Mouse (Mus musculus) fat pad, adult 2 months (tissue): ENCODE data around the gene Qrich2.
"Not testable (repeated sequence)": the region's sequence is repeated elsewhere in the genome, so short reads cannot be mapped to it uniquely, and the experiment has no call there.

Experiments
- DNase-seq: peaks from one replicate; pipeline ENCODE4 v3.0.0-alpha.2; 2011; ENCODE audit warnings: low read depth, low spot score; ENCODE audit errors: extremely low read depth

Gene Qrich2

DNA sequence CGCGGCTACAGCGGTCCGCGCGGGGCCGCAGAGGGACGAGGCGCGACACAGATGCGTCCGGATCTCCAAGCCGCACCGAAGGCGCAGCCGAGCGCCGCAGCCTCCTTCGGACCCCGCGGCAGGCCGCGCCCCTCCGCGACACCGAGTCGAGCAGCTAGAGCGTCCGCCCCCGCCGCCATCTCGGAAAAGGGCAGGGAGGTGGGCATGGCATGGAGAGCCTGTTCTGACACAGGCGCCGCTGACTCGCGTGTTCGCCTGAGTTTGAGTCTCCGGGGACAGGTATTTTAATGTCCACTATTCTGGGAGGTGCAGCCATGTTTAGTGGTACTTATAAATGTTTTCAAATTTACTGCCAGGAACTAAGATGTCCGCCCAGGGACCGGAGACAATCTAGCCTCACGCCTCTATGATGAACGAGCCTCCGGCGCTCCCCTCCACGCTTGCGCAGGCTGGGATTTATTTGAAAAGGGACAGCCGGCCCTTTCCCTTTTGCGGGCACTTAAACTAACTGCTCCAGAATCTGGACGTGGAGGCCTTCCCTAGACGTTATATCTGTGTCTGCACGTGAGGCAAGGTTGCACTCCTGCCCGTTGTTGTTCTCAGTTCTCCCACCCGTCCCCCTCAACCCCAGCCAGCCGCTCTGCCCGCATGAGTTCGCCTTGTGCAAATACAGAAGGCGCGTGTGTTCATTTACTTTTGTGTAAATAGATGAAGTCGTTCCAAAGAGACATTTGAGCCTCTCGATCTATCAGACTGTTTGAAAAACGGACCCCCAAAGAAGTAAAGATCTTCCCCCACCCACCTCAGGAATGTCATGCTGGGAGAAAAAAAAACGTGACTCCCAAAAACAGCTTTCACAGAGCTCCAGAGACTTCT is 24.4 kb upstream of the Qrich2 start:
- DNase-seq = no peak

DNA sequence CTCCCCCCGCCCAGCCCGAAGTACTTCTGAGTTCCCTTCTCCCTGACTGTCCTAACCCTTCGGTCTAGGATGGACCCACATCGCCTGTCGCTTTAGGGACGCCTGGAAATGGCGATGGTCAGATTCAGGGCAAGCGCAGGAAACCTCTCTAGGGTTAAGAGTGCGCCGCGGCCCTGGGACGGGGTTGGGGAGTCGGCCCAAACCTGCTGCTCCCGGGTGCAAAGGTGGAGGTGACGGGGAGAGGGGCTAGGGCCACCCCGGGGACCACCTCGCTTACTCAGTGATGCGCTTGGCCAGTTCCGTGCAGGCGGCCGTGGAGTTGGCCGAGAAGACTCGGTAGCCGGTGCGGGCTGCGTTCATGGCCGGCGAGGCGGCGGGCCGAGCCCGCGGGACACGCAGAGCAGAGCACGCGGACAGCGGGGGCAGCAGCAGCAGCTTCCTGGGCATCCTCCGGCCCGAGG is 23.8 kb upstream of the Qrich2 start:
- no peak for DNase-seq

DNA sequence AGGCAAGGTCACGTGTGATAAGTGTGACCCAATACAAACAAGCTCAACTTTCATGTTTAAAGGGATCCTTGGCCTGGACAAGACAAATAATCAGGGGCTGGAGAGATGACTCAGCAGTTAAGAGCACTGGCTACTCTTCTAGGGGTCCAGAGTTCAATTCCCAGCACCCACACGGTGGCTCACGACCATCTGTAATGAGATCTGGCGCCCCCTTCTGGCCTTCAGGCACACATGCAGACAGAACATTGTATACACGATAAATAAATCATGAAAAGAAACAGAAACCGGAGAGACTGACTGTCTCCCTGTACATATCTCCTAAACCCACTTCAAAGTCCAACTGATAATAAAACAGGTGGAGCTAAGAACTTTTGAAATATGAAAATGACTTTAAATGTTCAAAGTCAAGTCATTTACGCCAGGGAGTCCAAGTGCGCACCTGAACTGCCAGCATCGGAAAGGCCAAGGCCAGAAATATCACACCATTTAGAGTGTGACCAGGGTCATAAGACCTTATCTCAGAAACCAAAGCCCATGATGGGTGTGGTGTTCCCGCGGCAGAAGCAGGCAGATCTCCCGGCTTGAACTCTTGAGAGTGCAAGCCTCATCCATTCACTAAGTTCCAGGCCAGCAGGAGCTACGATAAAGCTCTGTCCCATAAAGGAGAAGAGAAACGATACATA is 22.8 kb upstream of the Qrich2 start:
- no peak for DNase-seq

DNA sequence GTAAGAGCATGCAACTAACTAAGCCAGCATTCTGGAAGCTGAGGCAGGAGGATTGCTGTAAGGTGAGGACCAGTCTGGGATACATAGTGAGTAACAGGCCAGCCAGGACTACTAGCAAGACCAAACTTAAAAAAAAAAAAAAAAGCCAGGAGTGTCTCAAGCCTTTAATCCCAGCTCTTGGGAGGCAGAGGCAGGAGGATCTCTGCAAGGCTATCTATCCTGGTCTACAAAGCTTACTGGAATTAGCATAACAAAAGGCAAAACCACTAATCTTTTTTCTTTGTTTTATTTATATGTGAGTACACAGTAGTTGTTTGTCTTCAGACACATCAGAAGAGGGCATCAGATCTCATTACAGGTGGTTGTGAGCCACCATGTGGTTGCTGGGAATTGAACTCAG is 22.2 kb upstream of the Qrich2 start:
- no peak for DNase-seq

DNA sequence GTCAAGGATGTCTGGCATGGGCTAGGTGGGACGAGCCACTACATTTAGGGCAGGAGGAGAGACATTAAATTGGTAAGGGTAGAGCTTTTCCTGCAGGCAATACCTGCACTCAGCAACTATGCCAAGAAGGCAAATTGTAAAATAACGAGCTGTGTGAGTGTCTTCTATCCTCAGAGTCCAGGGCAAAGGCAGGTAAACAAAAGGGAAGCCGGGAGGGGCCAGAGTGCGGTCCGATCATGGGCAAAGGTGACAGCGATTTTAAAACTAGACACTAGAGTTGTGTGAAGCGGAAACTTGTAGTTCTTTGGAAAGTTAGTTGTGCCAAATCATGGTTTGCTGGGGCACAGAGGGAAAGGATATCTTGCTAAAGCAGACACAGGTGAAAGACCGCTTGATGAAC is 18.2 kb upstream of the Qrich2 start:
- DNase-seq = no peak

DNA sequence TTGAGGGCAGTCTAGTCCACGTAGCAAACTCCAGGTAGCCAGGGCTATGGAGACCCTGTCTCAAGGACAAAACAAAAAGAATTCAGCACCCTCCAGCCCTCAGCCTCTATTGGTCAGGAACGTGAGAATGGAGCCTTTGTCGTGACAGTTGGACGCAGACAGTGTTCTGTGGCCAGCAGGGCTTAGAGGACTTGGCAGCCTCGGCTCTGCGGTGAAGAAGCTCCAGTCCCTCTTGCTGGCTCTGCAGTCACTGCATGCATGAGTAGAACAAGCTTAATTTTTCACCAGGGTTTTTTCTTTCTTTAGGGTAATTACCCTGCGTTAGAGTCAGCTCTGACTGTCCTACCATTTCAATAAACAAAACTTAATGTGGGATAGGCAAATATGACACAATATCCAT is 15.7 kb upstream of the Qrich2 start:
- no peak for DNase-seq

DNA sequence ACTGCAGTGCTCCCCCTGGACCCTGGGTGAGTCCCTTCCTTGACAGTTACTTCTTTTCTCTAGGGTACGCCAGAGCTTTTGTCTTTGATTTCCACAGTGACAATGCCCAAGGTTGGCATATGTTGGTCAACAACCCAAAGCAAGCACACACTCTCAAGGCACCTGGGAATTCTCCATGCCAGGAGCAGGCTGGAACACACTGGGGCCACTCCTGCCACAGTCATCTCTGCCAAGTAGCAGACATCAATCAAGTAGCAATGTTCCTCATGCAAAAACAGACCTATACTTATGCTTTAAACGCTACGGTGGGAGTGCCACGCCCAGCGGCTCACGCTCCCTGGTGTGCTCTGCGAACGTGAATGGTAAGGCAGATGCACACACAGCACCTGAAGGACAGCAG is 14.9 kb upstream of the Qrich2 start:
- no peak for DNase-seq

DNA sequence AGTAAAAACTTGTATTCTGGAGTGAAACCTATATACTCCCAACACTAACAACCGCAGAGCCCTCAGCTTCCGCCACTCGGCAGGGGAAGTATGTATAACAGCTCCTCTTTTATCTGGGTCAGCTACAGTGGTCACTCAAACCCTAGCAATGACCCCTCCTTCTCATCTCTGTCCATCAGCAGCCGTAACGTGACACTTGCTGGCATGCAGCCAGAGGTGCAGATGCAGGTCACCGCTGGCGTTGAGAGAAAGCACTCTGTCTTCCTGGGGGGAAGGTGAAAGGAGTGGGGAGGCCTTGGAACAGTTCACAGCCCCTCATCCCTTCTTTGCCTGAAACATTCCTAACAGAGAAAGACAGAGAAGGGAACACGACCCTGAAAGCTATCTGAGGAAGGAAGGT is 13.8 kb upstream of the Qrich2 start:
- no peak for DNase-seq

DNA sequence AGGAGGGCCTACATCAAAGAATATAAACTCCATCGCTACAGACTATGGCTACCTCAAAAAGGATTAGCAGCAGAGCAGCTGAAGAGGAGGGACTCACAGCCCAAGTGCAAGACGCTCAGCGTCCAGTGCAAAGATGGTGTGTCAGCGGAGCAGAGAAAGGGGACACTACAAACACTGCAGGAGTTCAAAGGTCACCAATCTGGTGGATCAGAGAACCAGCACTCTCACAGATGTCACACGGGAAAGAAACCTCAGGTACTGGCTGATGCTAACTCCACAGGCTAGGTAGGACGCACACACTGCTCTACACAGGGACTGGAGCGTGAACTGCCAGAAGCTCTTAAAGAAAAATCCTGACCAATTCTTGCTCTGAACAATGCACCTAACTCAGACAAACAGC is 12.9 kb upstream of the Qrich2 start:
- no peak for DNase-seq

DNA sequence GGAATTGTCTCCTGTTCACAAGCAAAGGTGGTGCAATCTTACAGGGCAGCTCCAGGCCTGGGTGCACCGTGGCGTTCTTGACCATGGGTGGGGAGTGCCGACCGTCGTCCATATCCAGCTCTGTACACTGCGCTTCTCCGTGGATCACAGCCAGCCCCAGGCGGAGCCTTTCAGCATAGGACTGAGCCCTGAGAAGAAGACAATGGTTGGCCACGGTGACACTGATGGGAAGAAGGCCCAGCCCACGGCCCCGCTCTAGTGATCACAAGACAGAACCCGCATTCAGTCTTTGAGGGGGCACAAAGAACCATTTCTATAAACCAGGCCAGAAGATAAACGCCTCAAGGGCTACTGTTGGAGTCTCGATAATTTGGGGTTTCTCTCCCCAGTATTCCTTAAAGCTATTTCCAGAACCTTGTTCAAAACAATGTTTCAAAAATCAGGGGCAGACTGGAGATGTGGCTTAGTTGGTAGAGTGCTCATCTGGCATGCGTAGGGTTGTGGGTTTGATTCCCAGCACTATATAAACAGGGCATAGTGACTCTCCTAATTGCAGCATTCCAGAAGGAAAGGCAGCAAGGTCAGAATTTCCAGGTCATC is 11.2 kb upstream of the Qrich2 start:
- DNase-seq = no peak

DNA sequence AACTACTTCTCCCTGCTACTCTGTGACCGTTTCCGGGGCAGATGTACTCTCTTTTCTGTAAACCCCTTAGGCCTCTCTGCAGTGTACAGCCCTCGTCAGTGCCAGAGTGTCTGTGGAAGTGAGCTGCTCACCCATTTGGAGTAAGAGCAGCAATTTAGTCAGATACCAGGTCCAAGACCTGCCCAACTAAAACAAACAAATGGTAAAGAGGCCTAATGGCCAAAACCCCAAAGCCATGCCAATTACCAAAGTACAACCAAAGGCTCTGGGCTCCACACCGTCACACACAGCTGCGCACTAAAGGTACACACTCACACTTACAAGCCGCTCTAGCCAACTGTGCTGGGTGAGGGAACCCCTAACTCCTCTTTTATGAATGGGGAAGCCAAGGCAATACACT is 10.7 kb upstream of the Qrich2 start:
- DNase-seq = no peak

DNA sequence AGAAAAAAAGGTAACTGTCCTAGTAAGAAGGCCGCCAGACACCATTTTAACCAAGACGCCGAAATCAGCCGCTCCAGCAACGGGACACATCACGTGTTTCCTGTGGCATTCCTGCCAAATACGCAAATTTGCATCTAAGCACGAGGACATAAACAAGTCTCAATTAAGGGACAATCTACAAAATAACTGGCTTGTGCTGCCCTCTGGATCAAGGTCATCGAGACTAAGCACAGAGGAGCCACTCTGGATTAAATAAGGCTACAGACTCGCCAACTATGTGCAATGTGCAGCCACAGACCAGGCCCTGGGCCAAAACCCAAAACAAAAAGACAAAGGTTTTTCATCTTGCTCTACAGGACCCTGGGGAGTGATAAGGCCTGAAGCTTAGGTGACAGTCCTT is 10.0 kb upstream of the Qrich2 start:
- DNase-seq = no peak

DNA sequence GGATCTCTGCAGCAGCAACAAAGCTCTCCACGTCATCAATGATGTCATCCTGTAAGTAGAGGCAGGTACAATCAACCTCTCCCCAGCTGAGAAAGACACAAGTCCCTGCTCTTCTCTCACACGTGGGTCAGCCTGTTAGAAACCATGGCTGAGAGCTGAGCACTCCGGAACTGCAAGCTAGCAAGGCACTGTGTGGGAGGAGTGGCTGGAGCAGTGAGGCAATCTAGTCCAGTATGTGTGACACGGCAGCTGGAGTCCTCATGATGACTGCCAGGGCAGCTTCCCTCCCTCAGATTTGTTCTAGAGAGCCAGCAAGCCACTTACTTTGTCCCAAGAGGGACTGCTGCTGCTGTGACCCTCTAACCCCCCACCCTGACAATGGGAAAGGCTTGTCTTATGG is 6.2 kb upstream of the Qrich2 start:
- no peak for DNase-seq

DNA sequence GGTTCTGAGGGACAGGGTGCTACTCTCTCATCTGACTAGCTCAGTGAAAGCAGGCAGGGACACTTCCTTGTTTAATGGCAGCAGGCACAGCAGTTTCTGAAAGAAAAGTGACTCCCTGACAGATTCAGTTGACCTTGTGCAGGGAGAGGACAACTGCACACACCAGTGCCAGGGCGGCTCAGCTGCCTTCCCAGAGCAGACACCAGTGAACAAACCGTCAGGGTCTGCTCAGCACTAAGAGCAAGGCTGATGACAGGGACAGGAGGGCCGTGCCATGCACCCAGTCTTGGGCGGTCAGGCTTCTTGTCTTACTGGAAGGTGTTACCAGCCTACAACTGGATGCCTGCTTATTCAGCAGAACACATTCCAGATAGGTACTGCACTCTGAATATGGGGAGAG is 4.9 kb upstream of the Qrich2 start:
- no peak for DNase-seq

DNA sequence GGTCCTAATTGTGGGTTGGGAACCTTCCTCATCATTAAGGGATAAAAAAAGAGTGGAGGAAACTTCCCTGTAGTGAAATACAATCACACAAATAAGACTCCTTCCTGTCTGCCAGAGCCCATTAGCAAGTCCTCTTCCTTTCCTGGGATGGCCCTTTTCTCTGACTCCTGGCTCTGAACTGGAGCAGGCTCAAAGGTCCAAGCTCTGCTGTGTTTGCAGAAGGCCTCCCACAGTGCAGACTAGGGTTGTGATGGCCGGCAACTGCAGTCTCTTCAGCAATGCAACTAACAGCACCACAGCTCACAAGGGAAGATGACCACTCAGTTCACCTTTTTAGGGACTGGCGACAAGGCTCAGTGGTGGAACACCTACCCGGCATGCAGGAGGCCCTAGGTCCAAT is 4.2 kb upstream of the Qrich2 start:
- DNase-seq = no peak

DNA sequence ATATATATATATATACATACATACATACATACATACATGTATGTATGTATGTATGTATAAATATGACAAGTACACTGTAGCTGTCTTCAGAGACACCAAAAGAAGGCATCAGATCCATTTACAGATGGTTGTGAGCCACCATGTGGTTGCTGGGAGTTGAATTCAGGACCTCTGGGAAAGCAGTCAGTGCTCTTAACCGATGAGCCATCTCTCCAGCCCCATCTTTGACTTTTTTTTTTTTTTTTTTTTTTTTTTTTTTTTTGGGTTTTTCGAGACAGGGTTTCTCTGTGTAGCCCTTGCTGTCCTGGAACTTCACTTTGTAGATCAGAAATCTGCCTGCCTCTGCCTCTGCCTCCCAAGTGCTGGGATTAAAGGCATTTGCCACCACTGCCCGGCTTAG is 2.3 kb upstream of the Qrich2 start:
- DNase-seq = not testable (repeated sequence)

DNA sequence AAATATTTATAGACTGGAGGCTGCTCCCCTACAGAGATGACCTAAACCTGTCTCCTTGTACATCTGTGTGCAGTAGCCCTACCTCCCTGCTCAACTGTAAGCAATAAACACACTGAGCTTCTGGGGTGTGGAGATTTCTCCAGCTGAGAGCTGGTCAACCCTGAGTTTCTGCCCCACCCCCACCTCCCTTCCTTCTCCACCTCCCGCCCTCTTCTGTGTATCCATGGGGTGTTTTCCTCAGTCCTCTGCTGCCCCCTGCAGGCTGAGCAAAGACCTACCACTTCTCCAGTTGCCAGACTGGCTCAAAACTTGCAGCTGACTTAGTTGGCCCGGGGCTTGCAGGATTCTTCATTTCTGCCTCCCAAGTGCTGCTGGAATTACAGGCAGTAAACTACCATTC is 2.2 kb downstream of the Qrich2 start:
- DNase-seq = peak; percentile 21

DNA sequence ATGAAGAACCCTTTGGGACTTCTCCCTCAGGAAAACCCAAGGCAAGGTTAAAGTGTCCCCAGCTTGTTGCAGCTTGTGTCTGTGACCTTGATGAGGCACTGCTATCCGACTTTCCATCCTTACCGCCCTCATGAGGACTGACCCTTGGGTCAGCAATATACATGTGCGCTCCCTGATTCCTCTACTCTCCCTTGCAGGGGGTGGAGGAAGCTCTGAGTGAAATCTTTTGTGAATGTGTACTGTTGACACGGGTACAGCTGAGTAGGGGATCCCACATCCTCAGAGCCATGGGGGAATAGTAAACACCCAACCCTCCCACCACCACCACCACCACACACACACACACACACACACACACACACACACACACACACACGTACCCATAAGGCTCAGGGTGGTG is 2.7 kb downstream of the Qrich2 start:
- DNase-seq = no peak

DNA sequence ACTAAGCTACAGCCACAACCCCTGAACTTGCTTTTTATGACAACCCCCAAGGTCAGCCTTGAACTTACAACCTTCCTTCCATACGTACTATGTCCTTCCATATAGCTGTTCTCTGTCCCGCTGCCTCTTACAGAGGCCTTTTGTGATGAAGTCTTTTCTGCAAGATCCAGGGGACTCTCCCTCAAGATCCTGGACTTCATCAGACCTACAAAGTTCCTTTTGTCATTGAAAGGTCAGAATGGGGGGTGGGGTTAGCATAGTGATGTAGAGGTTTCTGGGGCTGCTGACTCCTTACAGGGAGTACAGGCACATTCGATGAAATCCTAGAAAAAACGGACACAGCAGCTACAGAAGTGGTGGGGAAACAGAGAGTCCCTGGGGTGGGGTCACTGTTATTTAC is 6.3 kb downstream of the Qrich2 start:
- DNase-seq = no peak

DNA sequence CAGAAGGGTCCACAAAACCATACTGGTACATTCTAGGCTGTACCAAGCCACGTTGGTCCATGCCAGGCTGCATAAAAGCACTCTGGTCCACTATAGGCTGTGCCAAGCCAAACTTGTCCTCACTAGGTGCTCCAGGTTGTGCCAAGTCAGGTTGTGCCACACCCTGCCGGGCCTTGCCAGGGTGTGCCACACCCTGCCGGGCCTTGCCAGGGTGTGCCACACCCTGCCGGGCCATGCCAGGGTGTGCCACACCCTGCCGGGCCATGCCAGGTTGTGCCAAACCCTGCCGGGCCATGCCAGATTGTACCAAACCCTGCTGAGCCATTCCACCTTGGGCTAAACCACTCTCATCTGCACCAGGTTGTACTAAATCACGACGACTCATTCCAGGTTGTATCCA is 9.8 kb downstream of the Qrich2 start:
- DNase-seq = no peak

DNA sequence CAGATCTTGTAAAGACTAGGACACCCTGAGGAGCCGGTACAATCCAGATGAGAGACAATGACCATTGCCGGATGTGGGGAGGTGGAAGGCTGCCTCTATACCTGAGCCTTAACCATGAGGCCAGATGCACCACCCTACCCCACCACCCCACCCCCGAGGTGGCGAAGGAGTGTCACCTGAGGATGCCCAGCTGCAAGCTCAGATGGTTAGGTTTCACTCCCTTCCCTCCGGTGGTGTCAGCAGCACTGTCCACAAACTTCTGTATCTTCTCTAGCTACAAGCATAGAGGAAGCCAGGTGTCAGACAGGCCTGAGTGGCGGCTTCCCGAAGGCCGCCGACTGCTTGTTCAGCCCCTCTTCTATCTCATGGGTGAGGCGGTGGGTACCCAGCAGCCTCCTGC is 12.2 kb downstream of the Qrich2 start:
- no peak for DNase-seq

DNA sequence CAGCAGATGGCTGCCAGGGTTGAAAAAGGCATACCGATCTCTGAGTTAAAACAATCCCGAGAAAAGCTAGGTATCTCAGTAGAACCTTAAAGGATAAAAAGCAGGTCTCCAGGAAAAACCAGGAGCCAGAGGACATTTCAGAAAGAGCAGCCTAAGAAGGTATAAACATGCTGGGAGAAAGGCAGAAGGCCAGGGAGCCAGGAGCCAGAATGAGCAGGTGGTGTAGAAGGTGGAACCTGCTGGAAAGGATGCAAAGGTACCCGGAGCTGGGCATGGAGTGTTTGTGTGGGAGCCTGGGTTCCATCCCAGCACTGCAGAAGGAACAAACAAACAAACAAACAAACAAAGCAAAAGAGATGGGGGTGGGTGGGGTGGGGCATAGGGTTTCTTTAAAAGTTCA is 16.7 kb downstream of the Qrich2 start:
- no peak for DNase-seq
